Mouse (Mus musculus): ENCODE measurements at regions not wholly inside any gene's neighbourhood (a gene's known extent, or its start where the extent isn't known, plus 50 kb on each side); places are given as distances from the start of the nearest gene placed in this dataset.
"Not testable (repeated sequence)": the region's sequence is repeated elsewhere in the genome, so short reads cannot be mapped to it uniquely, and the experiment has no call there.

GRCm38 (mm10) chr7:39596403-39596802 is 78.8 kb downstream of the Zfp619 start:
- H3K27me3 ChIP-seq, result no peaks in the 10 kb centered on the region
- H3K36me3 ChIP-seq, result no peaks in the 10 kb centered on the region
- H3K9ac ChIP-seq (replicated peaks), result no peak overlapping the region
- no peaks in the 10 kb centered on the region for H3K9me3 ChIP-seq
- no peak for ATAC-seq
- no peak overlapping the region for H3K27ac ChIP-seq
- H3K4me2 ChIP-seq (replicated peaks), result no peak overlapping the region
- H3K4me1 ChIP-seq (replicated peaks), result no peaks in the 10 kb centered on the region
- no peak overlapping the region for H3K4me3 ChIP-seq (replicated peaks)

- Histone ChIP-seq H3K9me3 (no peaks in the 10 kb centered on the region), H3K9ac (replicated peaks) (no peak overlapping the region), H3K4me2 (replicated peaks) (no peak overlapping the region), H3K36me3 (no peaks in the 10 kb centered on the region), H3K4me1 (replicated peaks) (no peaks in the 10 kb centered on the region), H3K4me3 (replicated peaks) (no peak overlapping the region), H3K27me3 (no peaks in the 10 kb centered on the region), H3K27ac (no peak overlapping the region)
- no peak for ATAC-seq
- 84% methylated on average over 4 of the region's 4 CpGs for WGBS
These were observed 96.2 kb downstream of the Zfp619 start for GRCm38 (mm10) chr7:39613767-39614166.

- H3K27me3 ChIP-seq, result no peaks in the 10 kb centered on the region
- H3K4me2 ChIP-seq (replicated peaks), result no peak overlapping the region
- no peaks in the 10 kb centered on the region for H3K4me1 ChIP-seq (replicated peaks)
- 94% methylated on average over 2 of the region's 2 CpGs for WGBS
- H3K4me3 ChIP-seq (replicated peaks), result no peak overlapping the region
- no peaks in the 10 kb centered on the region for H3K9me3 ChIP-seq
- no peak overlapping the region for H3K27ac ChIP-seq
- no peaks in the 10 kb centered on the region for H3K36me3 ChIP-seq
- no peak overlapping the region for H3K9ac ChIP-seq (replicated peaks)
- ATAC-seq, result no peak
These were observed 97.5 kb downstream of the Zfp619 start for GRCm38 (mm10) chr7:39615092-39615491.

GRCm38 (mm10) chr7:39621796-39622195 is 104.2 kb downstream of the Zfp619 start:
- Histone ChIP-seq H3K27me3 (no peaks in the 10 kb centered on the region), H3K4me3 (replicated peaks) (no peak overlapping the region), H3K9me3 (no peaks in the 10 kb centered on the region), H3K27ac (no peak overlapping the region), H3K36me3 (no peaks in the 10 kb centered on the region), H3K9ac (replicated peaks) (no peak overlapping the region), H3K4me1 (replicated peaks) (no peaks in the 10 kb centered on the region), H3K4me2 (replicated peaks) (no peak overlapping the region)
- 82% methylated on average over 2 of the region's 2 CpGs for WGBS
- no peak for ATAC-seq

GRCm38 (mm10) chr7:39632836-39633235 is 115.3 kb downstream of the Zfp619 start:
- 14% methylated on average over 3 of the region's 3 CpGs for WGBS
- Histone ChIP-seq H3K4me1 (replicated peaks) (0 out of 2 replicates have a peak, but pooled peaks cover 3% of the 10 kb centered on the region), H3K4me2 (replicated peaks) (no peak overlapping the region), H3K9me3 (no peaks in the 10 kb centered on the region), H3K27ac (peak overlapping the region; percentile 22; the same call in 1 of the 2 replicates), H3K27me3 (no peaks in the 10 kb centered on the region), H3K9ac (replicated peaks) (no peak overlapping the region), H3K36me3 (no peaks in the 10 kb centered on the region), H3K4me3 (replicated peaks) (no peak overlapping the region)
- peak; percentile 77 for ATAC-seq

- Histone ChIP-seq H3K4me2 (replicated peaks) (no peak overlapping the region), H3K9ac (replicated peaks) (no peak overlapping the region), H3K4me1 (replicated peaks) (no peaks in the 10 kb centered on the region), H3K9me3 (no peaks in the 10 kb centered on the region), H3K36me3 (no peaks in the 10 kb centered on the region), H3K27ac (no peak overlapping the region), H3K4me3 (replicated peaks) (no peak overlapping the region), H3K27me3 (no peaks in the 10 kb centered on the region)
- no peak for ATAC-seq
- WGBS, result 93% methylated on average over 4 of the region's 4 CpGs
These were observed 124.8 kb downstream of the Zfp619 start for GRCm38 (mm10) chr7:39642333-39642732.

- H3K27ac ChIP-seq, result no peak overlapping the region
- no peaks in the 10 kb centered on the region for H3K27me3 ChIP-seq
- H3K4me2 ChIP-seq (replicated peaks), result no peak overlapping the region
- H3K4me1 ChIP-seq (replicated peaks), result no peaks in the 10 kb centered on the region
- no peaks in the 10 kb centered on the region for H3K9me3 ChIP-seq
- H3K4me3 ChIP-seq (replicated peaks), result no peak overlapping the region
- H3K9ac ChIP-seq (replicated peaks), result no peak overlapping the region
- no peak for ATAC-seq
- no peaks in the 10 kb centered on the region for H3K36me3 ChIP-seq
- 58% methylated on average over 1 of the region's 1 CpGs for WGBS
These were observed 125.8 kb downstream of the Zfp619 start for GRCm38 (mm10) chr7:39643323-39643722.

- 0 out of 2 replicates have a peak, but pooled peaks cover 3% of the 10 kb centered on the region for H3K27me3 ChIP-seq
- 76% methylated on average over 6 of the region's 6 CpGs for WGBS
- no peaks in the 10 kb centered on the region for H3K4me1 ChIP-seq (replicated peaks)
- H3K4me2 ChIP-seq (replicated peaks), result no peak overlapping the region
- H3K36me3 ChIP-seq, result no peaks in the 10 kb centered on the region
- no peak overlapping the region for H3K27ac ChIP-seq
- no peak overlapping the region for H3K9ac ChIP-seq (replicated peaks)
- no peak for ATAC-seq
- H3K4me3 ChIP-seq (replicated peaks), result no peak overlapping the region
- no peaks in the 10 kb centered on the region for H3K9me3 ChIP-seq
These were observed 133.0 kb downstream of the Zfp619 start for GRCm38 (mm10) chr7:39650483-39651102.

GRCm38 (mm10) chr7:39654563-39655286 is 137.2 kb downstream of the Zfp619 start:
- H3K27ac ChIP-seq, result no peak overlapping the region
- H3K4me1 ChIP-seq (replicated peaks), result peaks cover 9% of the 10 kb centered on the region
- no peak overlapping the region for H3K9ac ChIP-seq (replicated peaks)
- peak overlapping the region; percentile 30 for H3K4me2 ChIP-seq (replicated peaks)
- H3K9me3 ChIP-seq, result no peaks in the 10 kb centered on the region
- 0 out of 2 replicates have a peak, but pooled peaks cover 3% of the 10 kb centered on the region for H3K27me3 ChIP-seq
- H3K36me3 ChIP-seq, result no peaks in the 10 kb centered on the region
- ATAC-seq, result peak; percentile 81
- H3K4me3 ChIP-seq (replicated peaks), result no peak overlapping the region
- WGBS, result 24% methylated on average over 4 of the region's 4 CpGs

- peak overlapping the region; percentile 64 for H3K9ac ChIP-seq (replicated peaks)
- peak; percentile 86 for ATAC-seq
- H3K36me3 ChIP-seq; H3K4me1 ChIP-seq (replicated peaks); H3K9me3 ChIP-seq; H3K27me3 ChIP-seq: not testable (repeated sequence)
- peak overlapping the region; percentile 78 for H3K27ac ChIP-seq
- 21% methylated on average over 23 of the region's 23 CpGs for WGBS
- H3K4me3 ChIP-seq (replicated peaks), result peak overlapping the region; percentile 40
- peak overlapping the region; percentile 63 for H3K4me2 ChIP-seq (replicated peaks)
These were observed 137.7 kb downstream of the Zfp619 start for GRCm38 (mm10) chr7:39655287-39655652.

GRCm38 (mm10) chr7:39655709-39656397 is 138.3 kb downstream of the Zfp619 start:
- Histone ChIP-seq H3K4me2 (replicated peaks) (peak overlapping the region; percentile 63), H3K9ac (replicated peaks) (peak overlapping the region; percentile 64), H3K9me3 (no peaks in the 10 kb centered on the region), H3K27ac (peak overlapping the region; percentile 78), H3K27me3 (0 out of 2 replicates have a peak, but pooled peaks cover 3% of the 10 kb centered on the region), H3K4me3 (replicated peaks) (peak overlapping the region; percentile 40), H3K36me3 (no peaks in the 10 kb centered on the region), H3K4me1 (replicated peaks) (peaks cover 9% of the 10 kb centered on the region)
- WGBS, result 28% methylated on average over 13 of the region's 13 CpGs
- peak; percentile 72 for ATAC-seq

- no peak for ATAC-seq
- H3K9me3 ChIP-seq, result 0 out of 2 replicates have a peak, but pooled peaks cover 5% of the 10 kb centered on the region
- WGBS, result 47% methylated on average over 5 of the region's 5 CpGs
- no peak overlapping the region for H3K9ac ChIP-seq (replicated peaks)
- no peak overlapping the region for H3K4me2 ChIP-seq (replicated peaks)
- no peak overlapping the region for H3K4me3 ChIP-seq (replicated peaks)
- no peak overlapping the region for H3K27ac ChIP-seq
- no peaks in the 10 kb centered on the region for H3K27me3 ChIP-seq
- no peaks in the 10 kb centered on the region for H3K36me3 ChIP-seq
- H3K4me1 ChIP-seq (replicated peaks), result peaks cover 9% of the 10 kb centered on the region
These were observed 142.0 kb downstream of the Zfp619 start for GRCm38 (mm10) chr7:39659597-39659996.
